8 mouse cellular contexts compared by ENCODE assay signal in the genomic region with DNA sequence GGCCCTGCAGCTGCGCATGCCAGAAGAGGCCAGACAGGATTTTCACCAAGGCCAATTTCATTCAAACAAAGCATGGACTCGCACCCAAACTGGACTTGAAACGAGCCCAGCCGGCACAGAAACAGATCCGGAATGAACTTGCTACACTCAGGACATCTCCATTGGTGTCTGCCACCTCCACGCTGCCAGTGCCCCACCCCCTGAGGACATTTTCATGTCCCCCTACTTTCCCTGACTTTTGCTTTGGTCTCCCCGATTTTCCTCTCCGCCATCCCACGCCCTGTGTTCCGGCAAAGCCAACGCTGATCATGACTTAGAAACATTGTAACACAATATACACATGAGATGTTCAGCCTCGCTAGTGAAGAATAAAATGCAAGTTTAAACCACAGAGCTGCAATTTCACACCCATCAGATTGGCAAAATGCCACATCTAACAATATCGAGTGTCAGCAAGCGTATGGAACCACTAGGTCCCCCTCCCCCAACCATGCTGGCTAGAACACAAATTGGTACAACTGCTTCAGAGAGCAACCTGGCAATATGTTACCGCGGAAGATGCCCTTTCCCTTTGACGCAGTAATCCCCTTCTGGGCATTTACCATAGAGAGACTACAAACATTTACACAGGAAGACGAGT. TPM values are rescaled to one million over a fixed set of nuclear protein-coding genes. Genes with fewer than 3 reads are reported as not detected.
A peak's percentile ranks its signal among the peaks of the same experiment; 100 is the strongest.
DNase-seq lines count a peak whose midpoint lies in the region; ATAC-seq and TF ChIP-seq lines count a peak whose summit lies in the region.

No protein-coding gene starts in this region.

- H3K79me2 ChIP-seq in heart, adult 2 months (replicated peaks; ENCODE audit: control insufficient read depth, insufficient read depth, low read length) = peaks cover 11% of the 10 kb centered on the region

- peaks cover 24% of the 10 kb centered on the region for H3K4me1 ChIP-seq in heart, adult 2 months (ENCODE audit: control insufficient read depth, insufficient read depth, low read length)
- peaks cover 3% of the 10 kb centered on the region; the same call in 1 of the 2 replicates for H3K4me1 ChIP-seq in midbrain, postnatal 0 days (ENCODE audit: insufficient read depth, low read length)
- H3K4me1 ChIP-seq in midbrain, embryonic 13.5 days (replicated peaks) = peaks cover 23% of the 10 kb centered on the region
- H3K4me1 ChIP-seq in hindbrain, embryonic 16.5 days (ENCODE audit: control insufficient read depth, insufficient read depth, low read depth, low read length) = peaks cover 16% of the 10 kb centered on the region
- H3K4me1 ChIP-seq in testis, adult 2 months (ENCODE audit: control insufficient read depth, insufficient read depth, low read length) = peaks cover 7% of the 10 kb centered on the region

- no peak for TF ChIP-seq POLR2A in heart, adult 2 months (IDR thresholded peaks at IDR 0.05; ENCODE audit: insufficient read depth, low read depth, low read length)
- TF ChIP-seq POLR2A in testis, adult 2 months (IDR thresholded peaks at IDR 0.05; ENCODE audit: control insufficient read depth, low read depth, low read length) = no peak

- no peak for DNase-seq in heart, adult 2 months
- no peak for DNase-seq in heart, adult 8-10 months (ENCODE audit: low spot score)
- peak; percentile 76 for DNase-seq in midbrain, postnatal 0 days (ENCODE audit: low spot score)
- DNase-seq in gastrocnemius, postnatal 14 days = no peak
- no peak for DNase-seq in yolk sac, embryonic 10.5 days (ENCODE audit: low spot score)

- H3K9me3 ChIP-seq in midbrain, postnatal 0 days (ENCODE audit: low read length) = no peaks in the 10 kb centered on the region
- H3K9me3 ChIP-seq in midbrain, embryonic 13.5 days = no peaks in the 10 kb centered on the region
- no peaks in the 10 kb centered on the region for H3K9me3 ChIP-seq in hindbrain, embryonic 16.5 days (ENCODE audit: control insufficient read depth, low read length)

- H3K9ac ChIP-seq in heart, adult 2 months (ENCODE audit: low read depth, low read length) = no peak overlapping the region
- 0 out of 2 replicates have a peak overlapping the region, but pooled peaks have one; percentile 30 for H3K9ac ChIP-seq in midbrain, postnatal 0 days (replicated peaks; ENCODE audit: low read length, poor library complexity, severe bottlenecking)
- no peak overlapping the region for H3K9ac ChIP-seq in midbrain, embryonic 13.5 days (replicated peaks)
- no peak overlapping the region for H3K9ac ChIP-seq in hindbrain, embryonic 16.5 days (ENCODE audit: low read depth, low read length)

- ATAC-seq in midbrain, postnatal 0 days (ENCODE audit: low FRiP score) = no peak
- no peak for ATAC-seq in midbrain, embryonic 13.5 days
- no peak for ATAC-seq in hindbrain, embryonic 16.5 days

- peak overlapping the region; percentile 23; the same call in 1 of the 2 replicates for H3K27ac ChIP-seq in heart, adult 2 months
- no peak overlapping the region for H3K27ac ChIP-seq in midbrain, postnatal 0 days (ENCODE audit: low read depth, low read length)
- H3K27ac ChIP-seq in midbrain, embryonic 13.5 days = no peak overlapping the region; the same call in 1 of the 2 replicates
- no peak overlapping the region for H3K27ac ChIP-seq in hindbrain, embryonic 16.5 days (ENCODE audit: low read depth, low read length)
- peak overlapping the region; percentile 25; the same call in 1 of the 2 replicates for H3K27ac ChIP-seq in testis, adult 2 months (ENCODE audit: control insufficient read depth, insufficient read depth, low read depth, low read length)

- H3K4me3 ChIP-seq in heart, adult 2 months = no peak overlapping the region
- H3K4me3 ChIP-seq in midbrain, postnatal 0 days (ENCODE audit: low read depth, low read length) = no peak overlapping the region
- no peak overlapping the region for H3K4me3 ChIP-seq in midbrain, embryonic 13.5 days (replicated peaks)
- no peak overlapping the region for H3K4me3 ChIP-seq in hindbrain, embryonic 16.5 days (ENCODE audit: low read length)
- no peak overlapping the region for H3K4me3 ChIP-seq in testis, adult 2 months (ENCODE audit: control insufficient read depth, low read depth, low read length)

- intact Hi-C loops in heart, adult 2 months (cut with DNase I) = loop anchor here (10.0 kb wide), 1 partner anchor 473 kb away; the partner anchor contains the start of genes Fip1l1 and Scfd2
- intact Hi-C loops in gastrocnemius, postnatal 14 days (cut with DNase I; ENCODE audit: low total_unique reads) = no loop called here

- no peaks in the 10 kb centered on the region for H3K27me3 ChIP-seq in heart, adult 2 months (ENCODE audit: control insufficient read depth, insufficient read depth, low read length)
- H3K27me3 ChIP-seq in midbrain, postnatal 0 days (ENCODE audit: insufficient read depth, low read length) = no peaks in the 10 kb centered on the region
- no peaks in the 10 kb centered on the region for H3K27me3 ChIP-seq in midbrain, embryonic 13.5 days
- no peaks in the 10 kb centered on the region for H3K27me3 ChIP-seq in hindbrain, embryonic 16.5 days (replicated peaks; ENCODE audit: control insufficient read depth, insufficient read depth, low read length)
- H3K27me3 ChIP-seq in testis, adult 2 months (ENCODE audit: control insufficient read depth, insufficient read depth, low read length) = no peaks in the 10 kb centered on the region

- H3K4me2 ChIP-seq in midbrain, postnatal 0 days (ENCODE audit: low read depth, low read length, poor library complexity, severe bottlenecking) = peak overlapping the region; percentile 18; the same call in 1 of the 2 replicates
- H3K4me2 ChIP-seq in midbrain, embryonic 13.5 days (replicated peaks) = no peak overlapping the region
- H3K4me2 ChIP-seq in hindbrain, embryonic 16.5 days (ENCODE audit: low read length) = peak overlapping the region; percentile 0

- no peak for TF ChIP-seq EP300 in heart, adult 2 months (IDR thresholded peaks at IDR 0.05; ENCODE audit: insufficient read depth, low read depth, low read length)

- H3K36me3 ChIP-seq in heart, adult 2 months (ENCODE audit: control insufficient read depth, insufficient read depth, low read length) = peaks cover 14% of the 10 kb centered on the region
- no peaks in the 10 kb centered on the region for H3K36me3 ChIP-seq in midbrain, postnatal 0 days (ENCODE audit: insufficient read depth, low read length)
- no peaks in the 10 kb centered on the region for H3K36me3 ChIP-seq in midbrain, embryonic 13.5 days
- H3K36me3 ChIP-seq in hindbrain, embryonic 16.5 days (ENCODE audit: control insufficient read depth, insufficient read depth, low read length) = no peaks in the 10 kb centered on the region
- H3K36me3 ChIP-seq in testis, adult 2 months (ENCODE audit: control insufficient read depth, insufficient read depth, low read length) = no peaks in the 10 kb centered on the region

- WGBS in heart, adult 2 months = 55% methylated on average over 18 of the region's 18 CpGs
- WGBS in midbrain, postnatal 0 days = 69% methylated on average over 18 of the region's 18 CpGs
- 86% methylated on average over 18 of the region's 18 CpGs for WGBS in midbrain, embryonic 13.5 days
- WGBS in hindbrain, embryonic 16.5 days = 56% methylated on average over 18 of the region's 18 CpGs

- TF ChIP-seq CTCF in heart, adult 2 months (IDR thresholded peaks at IDR 0.05) = no peak
- no peak for TF ChIP-seq CTCF in midbrain, postnatal 0 days (IDR thresholded peaks at IDR 0.05)
- TF ChIP-seq CTCF in testis, adult 2 months (IDR thresholded peaks at IDR 0.05; ENCODE audit: control insufficient read depth, insufficient read depth, insufficient replicate concordance, low read depth, low read length) = no peak

RNA-seq across cellular contexts. Expression of gene Usp46, which starts 6.7 kb away (rescaled TPM):
- total RNA-seq in heart, adult 2 months (2021) = 10 to 100 TPM; 35.8 to 37.1 TPM
- polyA plus RNA-seq in heart, adult 2 months (2012; rRNA removed) = 6.4 and 15.8 TPM in 2 replicates
- 10 to 100 TPM; 32.2 to 40.1 (median 34.8) TPM for total RNA-seq in heart, adult 8-10 months (2022)
- total RNA-seq in midbrain, postnatal 0 days (2014; rRNA removed) = 54.3 and 55.6 TPM in 2 replicates
- polyA plus RNA-seq in midbrain, postnatal 0 days (2015; fragmentation: Nextera tagmentation; extraction: Ambion mirVana) = 34.9 and 36.2 TPM in 2 replicates
- polyA plus RNA-seq in midbrain, embryonic 13.5 days (2015; fragmentation: Nextera tagmentation; extraction: Ambion mirVana) = 23.9 and 25.2 TPM in 2 replicates
- polyA plus RNA-seq in hindbrain, embryonic 16.5 days (2015; fragmentation: Nextera tagmentation; extraction: Ambion mirVana) = 37.7 and 40.6 TPM in 2 replicates
- 20.4 and 24.7 TPM in 2 replicates for polyA plus RNA-seq in testis, adult 2 months (2012; rRNA removed)
- total RNA-seq in gastrocnemius, postnatal 14 days (2021) = 10 to 100 TPM; 13.4 to 14.4 TPM

Comparison
In these comparisons a context has a peak if more than half of its experiments do, and no peak if none do; other contexts are left out.
1. H3K27ac ChIP-seq: peak in heart, adult 2 months (single experiment) and testis, adult 2 months (single experiment); none in midbrain, postnatal 0 days (single experiment), midbrain, embryonic 13.5 days (single experiment) and hindbrain, embryonic 16.5 days (single experiment).